Mouse (Mus musculus) small intestine, adult 2 months (tissue): ENCODE measurements around the gene Akirin1. TPM values are rescaled to one million over a fixed set of nuclear protein-coding genes. Genes with fewer than 3 reads are reported as not detected.

ENCODE experiments used
- H3K27ac ChIP-seq: fragments of 200-500 bp; 2 replicates; pipeline ENCODE4 v1.5.1; 2012; ENCODE audit warnings: low read depth, low read length, control low read depth, inconsistent platforms; ENCODE audit not compliant: insufficient read depth
- H3K27me3 ChIP-seq: fragments of 200-500 bp; 2 replicates; pipeline ENCODE4 v1.6.1; 2012; ENCODE audit warnings: mild to moderate bottlenecking, moderate library complexity, low read length, inconsistent platforms; ENCODE audit not compliant: control insufficient read depth, insufficient read depth
- H3K36me3 ChIP-seq: fragments of 200-500 bp; 2 replicates; pipeline ENCODE4 v1.6.1; 2012; ENCODE audit warnings: mild to moderate bottlenecking, low read length, control low read depth, inconsistent platforms; ENCODE audit not compliant: control insufficient read depth, insufficient read depth
- H3K4me1 ChIP-seq: fragments of 200-500 bp; 2 replicates; pipeline ENCODE4 v1.6.1; 2012; ENCODE audit warnings: low read length, inconsistent platforms, mixed read lengths; ENCODE audit not compliant: control insufficient read depth, insufficient read depth, insufficient read length
- H3K4me3 ChIP-seq: fragments of 200-500 bp; 2 replicates; pipeline ENCODE4 v1.5.1; 2012; ENCODE audit warnings: low read depth, mild to moderate bottlenecking, control low read depth, inconsistent platforms, low read length, moderate library complexity
- CTCF ChIP-seq: fragments of 200-500 bp; IDR thresholded peaks from 2 replicates; pipeline ENCODE4 v1.5.1; 2012; ENCODE audit warnings: low read depth, mild to moderate bottlenecking, control low read depth, inconsistent platforms, low read length, moderate library complexity, mixed read lengths; ENCODE audit not compliant: insufficient replicate concordance, insufficient read length; ENCODE audit errors: extremely low read depth
- POLR2A ChIP-seq: fragments of 200-500 bp; IDR thresholded peaks from 2 replicates; pipeline ENCODE4 v1.6.1; 2012; ENCODE audit warnings: low read depth, mild to moderate bottlenecking, control low read depth, inconsistent platforms, low read length, moderate library complexity
- WGBS: fragments of 180-500 bp; shearing (Covaris S2); methylation state at CpG from one replicate; pipeline ENCODE4 v1.1.7; 2018; 5-methylcytosine and 5-hydroxymethylcytosine counted together
- polyA plus RNA-seq: library from polyadenylated mRNA; depleted of rRNA; stranded (reverse); fragments of >200 nt; gene quantifications from 2 replicates; pipeline ENCODE4 v1.2.3, GENCODE M21; 2012

Akirin1 gene
- polyA plus RNA-seq, 1 experiment, result 29.1 TPM

DNA sequence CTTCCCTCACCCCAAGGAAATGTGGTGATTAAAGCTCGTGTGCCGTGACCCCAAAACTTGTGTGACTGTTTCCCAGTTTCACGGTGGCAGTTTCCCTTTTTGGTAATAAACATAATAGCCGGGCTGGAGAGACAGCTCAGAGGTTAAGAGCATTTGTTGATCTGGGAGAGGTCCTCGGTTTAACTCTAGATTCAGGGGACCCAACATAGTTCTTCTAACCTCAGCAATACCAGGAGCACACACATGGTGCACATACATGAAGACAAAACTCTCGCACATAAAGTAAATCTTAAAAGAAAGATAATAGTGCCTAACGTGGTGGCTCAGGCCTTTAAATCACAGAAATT, 31.7 kb downstream of the Akirin1 start:
- 0 out of 2 replicates have a peak, but pooled peaks cover 2% of the 10 kb centered on the region for H3K4me1 ChIP-seq
- 9% methylated on average over 7 of the region's 7 CpGs for WGBS
- peak overlapping the region; percentile 81 for H3K27ac ChIP-seq
- H3K27me3 ChIP-seq, result no peaks in the 10 kb centered on the region
- peak overlapping the region; percentile 91 for H3K4me3 ChIP-seq
- no peak for TF ChIP-seq CTCF
- TF ChIP-seq POLR2A, result no peak
- peaks cover 19% of the 10 kb centered on the region for H3K36me3 ChIP-seq

DNA sequence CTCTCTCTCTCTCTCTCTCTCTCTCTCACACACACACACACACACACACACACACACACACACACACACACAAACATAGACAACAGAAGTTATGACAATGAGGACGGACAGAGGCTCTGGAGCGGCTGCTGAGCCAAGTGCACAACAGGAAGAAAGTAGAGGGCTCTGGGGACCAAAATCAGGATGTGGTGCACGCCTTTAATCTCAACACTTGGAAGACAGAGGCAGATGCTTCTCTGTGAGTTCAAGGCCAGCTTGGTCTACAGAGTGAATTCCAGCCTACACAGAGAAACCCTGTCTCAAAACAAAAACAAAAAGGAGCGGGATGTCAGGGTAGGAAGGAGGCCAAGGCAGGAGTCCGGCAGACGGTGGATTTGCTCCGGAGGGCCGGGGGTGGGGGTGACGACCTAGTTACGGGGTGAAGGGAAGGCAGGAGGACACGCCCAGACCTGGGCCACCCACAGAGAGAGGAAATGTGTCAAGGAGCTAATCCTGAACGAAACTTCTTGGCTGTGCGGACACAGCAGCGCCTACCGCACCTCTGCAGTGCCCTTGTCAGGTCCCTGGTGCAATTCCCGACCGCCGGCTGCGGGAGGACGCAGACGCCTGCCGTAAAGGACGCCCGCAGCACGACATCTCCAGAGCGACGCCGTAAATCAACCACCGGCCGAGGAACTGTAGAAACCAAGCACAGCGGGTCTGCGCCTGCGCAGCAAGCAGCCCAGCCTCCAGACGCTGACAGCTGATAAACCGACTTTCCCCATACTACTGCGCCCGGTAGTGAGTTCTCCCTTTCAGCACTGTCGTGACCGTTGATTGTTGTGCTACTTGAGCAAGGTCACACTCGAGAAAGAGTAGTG, 32.3 kb downstream of the Akirin1 start, which contains the start of gene Ndufs5:
TSS of gene Ndufs5 (minus strand) at position 629 of the 860 bp plus-strand sequence.
- TF ChIP-seq CTCF, result no peak
- TF ChIP-seq POLR2A, result peak; percentile 84
- H3K4me3 ChIP-seq, result peak within 1 kb of the TSS; percentile 91
- peak within 1 kb of the TSS; percentile 81 for H3K27ac ChIP-seq
- H3K36me3 ChIP-seq, result peaks cover 21% of the 10 kb centered on the region
- WGBS, result under 1% methylated on average over 40 of the region's 40 CpGs
- H3K4me1 ChIP-seq, result 0 out of 2 replicates have a peak, but pooled peaks cover 2% of the 10 kb centered on the region
- H3K27me3 ChIP-seq, result no peaks in the 10 kb centered on the region

GRCm38 (mm10) chr4:123712431-123712830, 37.7 kb downstream of the Akirin1 start:
- Histone ChIP-seq H3K36me3 (peaks cover 30% of the 10 kb centered on the region), H3K4me3 (no peak overlapping the region), H3K4me1 (0 out of 2 replicates have a peak, but pooled peaks cover 2% of the 10 kb centered on the region), H3K27ac (no peak overlapping the region), H3K27me3 (no peaks in the 10 kb centered on the region)
- TF ChIP-seq POLR2A (no peak), CTCF (no peak)
- 85% methylated on average over 3 of the region's 3 CpGs for WGBS

DNA sequence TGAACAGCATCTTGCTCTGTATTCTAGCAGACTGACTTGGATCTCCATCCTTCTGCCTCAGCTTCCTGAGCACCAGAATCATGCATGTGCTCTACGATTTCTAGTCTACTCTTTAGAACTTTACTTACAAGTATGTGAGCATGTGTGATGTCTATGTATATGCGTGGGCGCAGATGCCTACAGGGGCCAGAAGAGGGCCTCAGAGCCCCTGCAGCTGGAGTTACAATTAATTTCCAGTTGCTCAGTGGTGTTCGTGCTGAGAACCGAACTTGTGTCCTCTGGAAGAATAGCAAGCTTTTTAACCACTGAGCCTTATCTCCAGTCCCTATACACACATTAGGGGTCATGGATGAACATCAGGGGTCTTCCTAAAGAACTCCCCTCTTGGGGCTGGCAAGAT, 42.8 kb downstream of the Akirin1 start:
- Histone ChIP-seq H3K27me3 (no peaks in the 10 kb centered on the region), H3K27ac (no peak overlapping the region), H3K4me1 (no peaks in the 10 kb centered on the region), H3K4me3 (no peak overlapping the region), H3K36me3 (peaks cover 6% of the 10 kb centered on the region)
- WGBS, result 94% methylated on average over 5 of the region's 5 CpGs
- TF ChIP-seq CTCF (no peak), POLR2A (no peak)

GRCm38 (mm10) chr4:123705340-123705739, 44.8 kb downstream of the Akirin1 start:
- 84% methylated on average over 2 of the region's 2 CpGs for WGBS
- TF ChIP-seq CTCF, result no peak
- TF ChIP-seq POLR2A, result no peak
- Histone ChIP-seq H3K4me3 (no peak overlapping the region), H3K4me1 (no peaks in the 10 kb centered on the region), H3K27me3 (no peaks in the 10 kb centered on the region), H3K27ac (no peak overlapping the region), H3K36me3 (no peaks in the 10 kb centered on the region)

DNA sequence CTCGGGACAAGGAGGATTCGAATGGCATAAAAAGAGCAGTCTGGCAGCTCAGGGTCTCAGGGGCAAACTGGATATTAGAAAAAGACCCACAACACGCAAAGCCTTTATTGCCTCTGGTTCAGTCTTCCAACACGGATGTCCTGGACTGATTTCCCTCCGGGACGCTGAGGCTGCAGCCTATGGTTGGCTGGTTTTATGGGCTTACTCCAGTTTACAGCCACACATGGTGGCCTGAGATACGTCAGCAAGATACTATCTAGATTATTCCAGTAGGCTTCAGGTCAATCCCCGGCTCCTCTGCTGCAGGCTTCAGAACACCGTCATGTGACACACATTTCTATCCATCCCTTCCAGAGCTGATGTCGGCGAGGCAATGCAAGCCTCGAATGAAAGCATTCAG, 56.8 kb downstream of the Akirin1 start:
- no peaks in the 10 kb centered on the region for H3K36me3 ChIP-seq
- no peaks in the 10 kb centered on the region for H3K27me3 ChIP-seq
- H3K4me3 ChIP-seq, result no peak overlapping the region
- H3K27ac ChIP-seq, result no peak overlapping the region
- WGBS, result 80% methylated on average over 12 of the region's 12 CpGs
- H3K4me1 ChIP-seq, result no peaks in the 10 kb centered on the region
- TF ChIP-seq CTCF (no peak), POLR2A (no peak)

- Histone ChIP-seq H3K36me3 (no peaks in the 10 kb centered on the region), H3K27ac (no peak overlapping the region), H3K4me3 (no peak overlapping the region), H3K27me3 (peaks cover 6% of the 10 kb centered on the region), H3K4me1 (0 out of 2 replicates have a peak, but pooled peaks cover 3% of the 10 kb centered on the region)
- TF ChIP-seq POLR2A, result no peak
- no peak for TF ChIP-seq CTCF
- 72% methylated on average over 3 of the region's 3 CpGs for WGBS
Observed at GRCm38 (mm10) chr4:123692071-123692470, 58.1 kb downstream of the Akirin1 start.
